Mouse (Mus musculus): Measurements from ENCODE around the gene Prmt1. TPM values are rescaled to one million over a fixed set of nuclear protein-coding genes. Genes with fewer than 3 reads are reported as not detected.

Gene Prmt1
- 364 and 448 TPM in 2 replicates for polyA plus RNA-seq (2012; rRNA removed)

DNA sequence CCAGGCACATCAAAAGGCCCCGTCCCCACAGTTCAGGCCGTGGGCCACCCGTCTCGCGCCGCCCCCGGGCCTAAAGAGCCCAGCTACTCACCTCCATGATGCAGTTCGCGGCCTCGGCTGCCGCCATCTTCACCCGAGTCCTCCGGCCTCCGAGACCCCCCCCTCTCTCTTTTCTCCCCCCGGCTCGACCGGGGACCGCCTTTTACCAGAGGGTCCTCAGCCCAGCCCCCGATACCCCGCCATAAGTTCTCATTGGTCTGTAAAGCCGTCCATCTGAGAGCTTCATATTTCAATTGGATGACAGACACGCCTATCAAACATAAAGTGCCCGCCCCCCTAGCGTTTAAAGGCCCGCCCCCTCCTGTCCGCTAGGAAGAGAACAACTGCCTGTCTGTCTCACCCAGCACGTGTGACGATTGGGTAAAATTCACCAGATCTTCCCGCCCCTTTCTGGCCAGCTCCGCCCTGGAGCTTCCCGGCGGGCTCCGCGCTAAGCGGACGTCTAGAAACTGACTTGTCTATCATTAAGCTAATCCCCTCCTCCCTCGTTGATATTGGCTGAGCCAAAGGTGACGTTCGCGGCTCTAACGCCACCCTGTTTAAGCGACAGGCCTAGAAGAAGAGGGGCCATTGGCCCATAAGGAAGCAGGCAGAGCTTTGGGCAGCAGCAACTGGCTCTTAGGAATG lies at the start of gene Prmt1:
Gene Prmt1 (minus strand): TSS at position 377 of the 687 bp plus-strand sequence.

GRCm38 (mm10) chr7:45017242-45018061 lies 31.1 kb upstream of the Prmt1 start, which contains the start of gene Rras:
Rras (plus strand) TSS chr7:45017961.

GRCm38 (mm10) chr7:45015957-45016612 lies 29.7 kb upstream of the Prmt1 start, which contains the start of gene Scaf1:
Scaf1 (minus strand) TSS chr7:45016363.

GRCm38 (mm10) chr7:44998501-44998955 lies 12.2 kb upstream of the Prmt1 start, which contains the start of gene Bcl2l12:
Bcl2l12 (minus strand) TSS chr7:44998712.

DNA sequence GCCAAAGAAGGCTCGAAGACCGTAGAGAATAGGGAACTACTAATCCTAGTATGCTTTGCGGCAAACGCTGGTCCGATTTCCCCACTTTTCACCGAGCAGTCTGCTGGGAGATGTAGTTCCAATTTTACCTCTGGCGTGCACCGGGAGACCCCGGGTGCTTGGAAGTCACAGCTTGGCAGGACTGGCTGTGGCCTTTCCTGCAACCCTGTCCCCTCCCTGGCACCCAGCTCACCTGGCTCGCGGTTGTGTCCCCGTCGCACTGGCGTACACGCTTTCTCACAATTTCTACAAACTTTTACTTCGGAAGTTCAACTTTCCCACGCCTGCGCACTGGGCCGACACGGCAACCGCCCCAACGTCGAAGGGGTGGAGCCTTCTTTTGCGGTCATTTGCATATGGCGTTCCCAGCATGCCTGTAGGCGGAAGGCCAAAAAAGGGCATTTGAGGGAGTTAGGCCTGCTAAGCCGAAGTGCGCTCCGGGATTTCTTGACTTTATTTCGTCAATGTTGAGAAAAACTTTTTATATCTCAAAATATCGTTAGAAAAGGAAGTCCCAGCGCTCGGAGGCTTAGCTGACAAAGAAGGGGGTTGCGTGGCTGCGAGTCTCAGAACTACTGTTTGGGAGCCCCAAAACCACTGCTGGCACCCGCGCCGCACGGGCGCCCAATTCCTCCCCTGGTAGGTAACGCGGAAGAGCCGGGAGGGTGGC lies 11.0 kb upstream of the Prmt1 start, which contains the start of gene Irf3:
Gene Irf3 (plus strand): TSS at position 418 of the 709 bp plus-strand sequence.

GRCm38 (mm10) chr7:44974383-44975116 lies 11.8 kb downstream of the Prmt1 start, which contains the start of gene Cpt1c:
Cpt1c (minus strand) TSS chr7:44974851.

GRCm38 (mm10) chr7:44942904-44943303 lies 43.5 kb downstream of the Prmt1 start, which contains the start of gene Tsks:
Tsks (plus strand) TSS chr7:44943204.

DNA sequence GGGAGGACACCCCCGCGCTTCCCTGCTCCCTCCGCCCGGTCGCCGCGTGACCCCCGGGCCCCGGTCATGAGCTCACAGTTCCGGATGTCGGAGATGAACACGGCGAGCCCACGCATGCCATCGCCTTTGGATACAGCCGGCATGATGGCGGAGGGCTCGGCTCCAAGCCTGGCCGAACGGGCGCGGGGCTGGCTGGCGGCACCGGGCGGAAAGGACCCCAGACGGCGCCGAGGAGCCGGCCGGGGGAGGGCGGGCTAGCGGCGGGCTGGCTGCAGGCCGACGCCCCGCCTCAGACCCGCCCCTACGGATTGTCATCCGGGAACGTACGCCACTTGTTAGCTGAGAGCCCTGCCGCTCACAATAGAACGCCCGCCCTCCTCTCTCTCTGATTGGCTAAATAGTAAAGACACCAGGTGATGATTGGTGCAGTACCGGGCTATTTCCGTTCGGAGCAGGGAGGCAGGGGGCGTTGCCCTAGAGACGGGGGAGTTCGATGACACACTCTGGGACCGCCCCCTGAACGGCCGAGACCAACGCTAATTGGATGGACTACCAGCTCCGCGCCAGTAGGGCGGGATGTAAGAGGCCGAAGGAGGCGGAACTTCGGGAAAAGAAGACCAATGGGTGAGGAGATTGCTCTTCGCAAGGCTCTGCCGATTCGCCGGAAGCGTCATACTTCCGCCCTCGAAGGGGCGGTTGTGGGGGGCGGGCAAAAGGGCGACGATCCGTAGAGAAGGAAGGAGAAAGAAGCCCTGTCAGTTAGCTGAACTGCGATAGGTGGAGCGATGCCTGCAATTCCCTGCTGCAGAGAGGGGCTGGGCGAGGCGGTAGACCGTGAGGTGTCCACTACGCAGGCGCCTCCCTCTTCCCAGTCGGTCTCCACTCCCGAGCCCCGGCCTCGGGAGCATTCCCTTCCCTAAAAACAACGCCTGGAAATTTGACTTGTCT lies 56.9 kb downstream of the Prmt1 start, which contains the start of gene Ap2a1:
Gene Ap2a1 (minus strand): TSS at position 293 of the 948 bp plus-strand sequence.

Other genes with a start within 250 kb of the Prmt1 start
- gene Vrk3, start 238.2 kb downstream of the Prmt1 start, polyA plus RNA-seq (2012; rRNA removed): 30.5 and 41.0 TPM in 2 replicates
- 0.66 and 0.89 TPM in 2 replicates for gene Zfp473, start 235.5 kb downstream of the Prmt1 start, polyA plus RNA-seq (2012; rRNA removed)
- gene Nup62, start 170.5 kb downstream of the Prmt1 start, polyA plus RNA-seq (2012; rRNA removed): 121 and 156 TPM in 2 replicates
- gene Il4i1, start 170.2 kb downstream of the Prmt1 start, polyA plus RNA-seq (2012; rRNA removed): 3.7 and 5.0 TPM in 2 replicates
- gene Atf5, start 169.9 kb downstream of the Prmt1 start, polyA plus RNA-seq (2012; rRNA removed): 231 and 322 TPM in 2 replicates
- gene Akt1s1, start 137.6 kb downstream of the Prmt1 start, polyA plus RNA-seq (2012; rRNA removed): 475 and 657 TPM in 2 replicates
- 147 and 164 TPM in 2 replicates for gene Tbc1d17, start 137.5 kb downstream of the Prmt1 start, polyA plus RNA-seq (2012; rRNA removed)
- 65.1 and 72.1 TPM in 2 replicates for gene Pnkp, start 129.4 kb downstream of the Prmt1 start, polyA plus RNA-seq (2012; rRNA removed)
- 762 and 793 TPM in 2 replicates for gene Ptov1, start 116.8 kb downstream of the Prmt1 start, polyA plus RNA-seq (2012; rRNA removed)
- 274 and 494 TPM in 2 replicates for gene Med25, start 93.9 kb downstream of the Prmt1 start, polyA plus RNA-seq (2012; rRNA removed)
- gene Fuz, start 90.5 kb downstream of the Prmt1 start, polyA plus RNA-seq (2012; rRNA removed): 133 and 143 TPM in 2 replicates
- gene Ap2a1, start 57.1 kb downstream of the Prmt1 start, polyA plus RNA-seq (2012; rRNA removed): 132 and 136 TPM in 2 replicates
- 0.08 TPM in 1 of 2 replicates, not detected in the other for gene Tsks, start 43.4 kb downstream of the Prmt1 start, polyA plus RNA-seq (2012; rRNA removed)
- gene Cpt1c, start 11.7 kb downstream of the Prmt1 start, polyA plus RNA-seq (2012; rRNA removed): 61.1 and 66.1 TPM in 2 replicates
- gene Irf3, start 11.1 kb upstream of the Prmt1 start, polyA plus RNA-seq (2012; rRNA removed): 154 and 158 TPM in 2 replicates
- gene Bcl2l12, start 12.1 kb upstream of the Prmt1 start, polyA plus RNA-seq (2012; rRNA removed): 43.3 and 49.2 TPM in 2 replicates
- 116 and 132 TPM in 2 replicates for gene Scaf1, start 29.8 kb upstream of the Prmt1 start, polyA plus RNA-seq (2012; rRNA removed)
- gene Rras, start 31.4 kb upstream of the Prmt1 start, polyA plus RNA-seq (2012; rRNA removed): 161 and 171 TPM in 2 replicates
- gene Prr12, start 66.3 kb upstream of the Prmt1 start, polyA plus RNA-seq (2012; rRNA removed): 17.5 and 18.4 TPM in 2 replicates
- 157 and 163 TPM in 2 replicates for gene Nosip, start 75.9 kb upstream of the Prmt1 start, polyA plus RNA-seq (2012; rRNA removed)
- 90.9 and 100 TPM in 2 replicates for gene Prrg2, start 76.1 kb upstream of the Prmt1 start, polyA plus RNA-seq (2012; rRNA removed)
- 537 and 545 TPM in 2 replicates for gene Rcn3, start 105.7 kb upstream of the Prmt1 start, polyA plus RNA-seq (2012; rRNA removed)
- gene Fcgrt, start 117.3 kb upstream of the Prmt1 start, polyA plus RNA-seq (2012; rRNA removed): 132 and 135 TPM in 2 replicates
- gene Rps11, start 137.9 kb upstream of the Prmt1 start, polyA plus RNA-seq (2012; rRNA removed): 173 and 237 TPM in 2 replicates
- gene Rpl13a, start 142.2 kb upstream of the Prmt1 start, polyA plus RNA-seq (2012; rRNA removed): 1,241 and 3,203 TPM in 2 replicates
- gene Gm45713, start 149.7 kb upstream of the Prmt1 start, polyA plus RNA-seq (2012; rRNA removed): 1.9 TPM in 1 of 2 replicates, not detected in the other
- gene Flt3l, start 149.9 kb upstream of the Prmt1 start, polyA plus RNA-seq (2012; rRNA removed): 38.5 and 68.0 TPM in 2 replicates
- gene Pih1d1, start 167.7 kb upstream of the Prmt1 start, polyA plus RNA-seq (2012; rRNA removed): 60.2 and 64.9 TPM in 2 replicates
- 87.7 and 97.6 TPM in 2 replicates for gene Aldh16a1, start 168.0 kb upstream of the Prmt1 start, polyA plus RNA-seq (2012; rRNA removed)
- gene Slc17a7, start 177.4 kb upstream of the Prmt1 start, polyA plus RNA-seq (2012; rRNA removed): 0.17 and 0.20 TPM in 2 replicates
- gene Gfy, start 193.0 kb upstream of the Prmt1 start, polyA plus RNA-seq (2012; rRNA removed): not detected in 2 replicates
- not detected in 2 replicates for gene Pth2, start 194.4 kb upstream of the Prmt1 start, polyA plus RNA-seq (2012; rRNA removed)
- 3.1 and 4.1 TPM in 2 replicates for gene Ccdc155, start 218.3 kb upstream of the Prmt1 start, polyA plus RNA-seq (2012; rRNA removed)
- 2.1 and 3.3 TPM in 2 replicates for gene Dkkl1, start 225.6 kb upstream of the Prmt1 start, polyA plus RNA-seq (2012; rRNA removed)
- gene Tead2, start 229.2 kb upstream of the Prmt1 start, polyA plus RNA-seq (2012; rRNA removed): 119 and 183 TPM in 2 replicates